Comparison of ENCODE assay signal across 16 mouse cellular contexts in the genomic region with DNA sequence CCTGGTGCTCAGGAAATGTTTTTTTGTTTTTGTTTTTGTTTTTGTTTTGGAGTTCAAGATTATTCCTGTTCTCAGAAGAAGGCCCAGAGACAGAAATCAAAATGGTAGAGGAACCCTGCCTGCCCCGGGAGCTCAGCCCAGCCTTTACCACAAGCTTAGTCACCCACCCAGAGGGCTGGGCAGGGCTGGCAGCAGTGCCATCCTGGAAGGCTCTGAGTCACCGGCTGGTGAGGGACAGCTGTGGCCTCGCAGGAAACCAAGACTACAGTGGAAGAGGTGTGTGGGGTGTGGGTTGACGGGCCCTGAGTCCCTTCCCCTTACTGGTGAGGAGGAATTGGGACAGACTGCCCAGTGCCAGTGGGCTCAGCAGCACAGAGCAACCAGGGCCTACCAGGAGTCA. TPM values are rescaled to one million over a fixed set of nuclear protein-coding genes. Genes with fewer than 3 reads are reported as not detected.
DNase-seq lines count a peak whose midpoint lies in the region; ATAC-seq and TF ChIP-seq lines count a peak whose summit lies in the region.
"Had no signal": no experiment of that assay in that cellular context is flagged by ENCODE, and none has a peak within 500 bp of the region (broad histone marks: within the 10 kb centered on the region; RNA-seq: fewer than 3 reads in every experiment).

No protein-coding gene starts in this region.

- WGBS in embryonic facial prominence, embryonic 10.5 days = 81% methylated on average over 4 of the region's 4 CpGs
- WGBS in kidney, embryonic 14.5 days = 81% methylated on average over 4 of the region's 4 CpGs

- intact Hi-C loops in gastrocnemius, adult 2 months (cut with DNase I) = no loop called here
- intact Hi-C loops in heart, postnatal 10 days (cut with DNase I) = no loop called here

- H3K4me3 ChIP-seq in embryonic facial prominence, embryonic 10.5 days = no peak overlapping the region
- H3K4me3 ChIP-seq in gastrocnemius, adult 2 months = no peak overlapping the region
- no peak overlapping the region for H3K4me3 ChIP-seq in kidney, embryonic 14.5 days (ENCODE audit: low read length)
- H3K4me3 ChIP-seq: midbrain, embryonic 15.5 days had no signal

- peak; percentile 96 for DNase-seq in 416B (ENCODE audit: low read depth)
- DNase-seq in embryonic facial prominence, embryonic 10.5 days (ENCODE audit: low spot score) = no peak
- no peak for DNase-seq in cerebellum, adult 11-12 months
- no peak for DNase-seq in gastrocnemius, adult 2 months
- no peak for DNase-seq in heart, postnatal 10 days
- DNase-seq: cerebellum, adult 18-20 months; embryo, embryonic 11 days; gastrocnemius, postnatal 10 days; kidney, postnatal 14 days had no signal

- H3K9me3 ChIP-seq in embryonic facial prominence, embryonic 10.5 days = no peaks in the 10 kb centered on the region
- H3K9me3 ChIP-seq in kidney, embryonic 14.5 days (ENCODE audit: control insufficient read depth, low read length) = no peaks in the 10 kb centered on the region
- H3K9me3 ChIP-seq: midbrain, embryonic 15.5 days had no signal

- peaks cover 16% of the 10 kb centered on the region; the same call in 1 of the 2 replicates for H3K4me1 ChIP-seq in embryonic facial prominence, embryonic 10.5 days
- no peaks in the 10 kb centered on the region for H3K4me1 ChIP-seq in kidney, embryonic 14.5 days (ENCODE audit: control insufficient read depth, insufficient read depth, low read length)
- H3K4me1 ChIP-seq: midbrain, embryonic 15.5 days had no signal

- peak overlapping the region; percentile 12; the same call in 1 of the 2 replicates for H3K27ac ChIP-seq in embryonic facial prominence, embryonic 10.5 days (replicated peaks)
- no peak overlapping the region for H3K27ac ChIP-seq in gastrocnemius, adult 2 months
- no peak overlapping the region for H3K27ac ChIP-seq in kidney, embryonic 14.5 days (ENCODE audit: low read depth, low read length)
- H3K27ac ChIP-seq: liver, embryonic 14.5 days; midbrain, embryonic 15.5 days had no signal

- no peaks in the 10 kb centered on the region for H3K27me3 ChIP-seq in embryonic facial prominence, embryonic 10.5 days (replicated peaks; ENCODE audit: low read depth, poor library complexity, severe bottlenecking)
- H3K27me3 ChIP-seq in kidney, embryonic 14.5 days (ENCODE audit: control insufficient read depth, insufficient read depth, low read length) = no peaks in the 10 kb centered on the region
- H3K27me3 ChIP-seq: midbrain, embryonic 15.5 days had no signal

- H3K36me3 ChIP-seq in embryonic facial prominence, embryonic 10.5 days (replicated peaks) = no peaks in the 10 kb centered on the region
- no peaks in the 10 kb centered on the region for H3K36me3 ChIP-seq in kidney, embryonic 14.5 days (ENCODE audit: control insufficient read depth, insufficient read depth, low read length)
- H3K36me3 ChIP-seq: midbrain, embryonic 15.5 days had no signal

- peak; percentile 59 for ATAC-seq in activated CD4-positive, CD25-positive, alpha-beta regulatory T cell, adult 4 months
- ATAC-seq in megakaryocyte progenitor cell, adult 5-6 weeks (replicated peaks; ENCODE audit: poor library complexity) = peak; percentile 95
- ATAC-seq in kidney, embryonic 14.5 days (ENCODE audit: low FRiP score, low TSS enrichment) = no peak
- ATAC-seq: forebrain, embryonic 14.5 days; inflammation-experienced regulatory T-cells, adult 6 months; midbrain, embryonic 15.5 days had no signal

- no peak for TF ChIP-seq CTCF in gastrocnemius, adult 2 months (IDR thresholded peaks at IDR 0.05)

- no peak overlapping the region for H3K9ac ChIP-seq in kidney, embryonic 14.5 days (ENCODE audit: low read depth, low read length)
- H3K9ac ChIP-seq: liver, embryonic 14.5 days; midbrain, embryonic 15.5 days had no signal

- no peak overlapping the region for H3K4me2 ChIP-seq in kidney, embryonic 14.5 days (replicated peaks; ENCODE audit: low read depth, low read length)
- H3K4me2 ChIP-seq: midbrain, embryonic 15.5 days had no signal

RNA-seq across cellular contexts. Expression of a gene that starts 8.6 kb away (rescaled TPM):
- polyA plus RNA-seq in activated CD4-positive, CD25-positive, alpha-beta regulatory T cell, adult 4 months (2017; shearing (Covaris generic)) = 1 to 10 TPM; 1.3 to 2.1 TPM
- polyA plus RNA-seq in embryonic facial prominence, embryonic 10.5 days (2016; fragmentation: Nextera tagmentation; extraction: Ambion mirVana) = 43.9 and 46.4 TPM in 2 replicates
- 3.3 and 3.5 TPM in 2 replicates for total RNA-seq in megakaryocyte progenitor cell, adult 5-6 weeks (2015)
- total RNA-seq in megakaryocyte progenitor cell, adult 5-6 weeks (2017) = 6.5 and 6.8 TPM in 2 replicates
- 1 to 10 TPM; 4.8 to 7.2 TPM for total RNA-seq in gastrocnemius, adult 2 months (2021)
- 10 to 100 TPM; 40.4 to 46.2 TPM for total RNA-seq in heart, postnatal 10 days (2021)
- 18.2 and 19.9 TPM in 2 replicates for polyA plus RNA-seq in kidney, embryonic 14.5 days (2014; fragmentation: Nextera tagmentation; extraction: Ambion mirVana)

RNA-seq across cellular contexts. Expression of a gene that starts 20.3 kb away (rescaled TPM):
- 1 to 10 TPM; 2.4 to 2.9 TPM for polyA plus RNA-seq in activated CD4-positive, CD25-positive, alpha-beta regulatory T cell, adult 4 months (2017; shearing (Covaris generic))
- 24.4 and 25.1 TPM in 2 replicates for polyA plus RNA-seq in embryonic facial prominence, embryonic 10.5 days (2016; fragmentation: Nextera tagmentation; extraction: Ambion mirVana)
- 2.9 and 4.7 TPM in 2 replicates for total RNA-seq in megakaryocyte progenitor cell, adult 5-6 weeks (2015)
- 1.6 and 3.7 TPM in 2 replicates for total RNA-seq in megakaryocyte progenitor cell, adult 5-6 weeks (2017)
- total RNA-seq in gastrocnemius, adult 2 months (2021) = 1 to 10 TPM; 2.0 to 3.9 TPM
- 10 to 100 TPM; 25.4 to 25.7 TPM for total RNA-seq in heart, postnatal 10 days (2021)
- polyA plus RNA-seq in kidney, embryonic 14.5 days (2014; fragmentation: Nextera tagmentation; extraction: Ambion mirVana) = 11.2 and 16.2 TPM in 2 replicates

Comparison
In these comparisons a context has a peak if more than half of its experiments do, and no peak if none do; other contexts are left out.
1. RNA of a gene that starts 8.6 kb away (total RNA-seq): 40.4 to 46.2 TPM in heart, postnatal 10 days; 4.8 to 7.2 TPM in gastrocnemius, adult 2 months and 3.3 to 6.8 TPM in megakaryocyte progenitor cell, adult 5-6 weeks; every median in the first group is over 4 times any median in the second.
2. RNA of a gene that starts 20.3 kb away (total RNA-seq): 25.4 to 25.7 TPM in heart, postnatal 10 days; 1.6 to 4.7 TPM in megakaryocyte progenitor cell, adult 5-6 weeks and 2.0 to 3.9 TPM in gastrocnemius, adult 2 months; every median in the first group is over 4 times any median in the second.